Mouse (Mus musculus) liver, embryonic 12.5 days (tissue): ENCODE measurements around the gene Slc11a2. TPM values are rescaled to one million over a fixed set of nuclear protein-coding genes. Genes with fewer than 3 reads are reported as not detected.

Experiments used
- ATAC-seq: fragments of 200-750 bp; cut with Nextera tagmentation; 2 replicates; pipeline ENCODE4 v1.8.0; 2017; ENCODE audit warnings: moderate number of reproducible peaks, mild to moderate bottlenecking, moderate library complexity
- H3K27ac ChIP-seq: fragments of 300-500 bp; sonication (generic); 2 replicates; pipeline ENCODE4 v1.5.1; 2016; ENCODE audit warnings: mild to moderate bottlenecking
- H3K27me3 ChIP-seq: fragments of 300-500 bp; sonication (generic); replicated peaks from 2 replicates; pipeline ENCODE4 v1.6.1; 2016; ENCODE audit warnings: mild to moderate bottlenecking, moderate library complexity
- H3K36me3 ChIP-seq: fragments of 300-500 bp; sonication (generic); 2 replicates; pipeline ENCODE4 v1.6.1; 2016; ENCODE audit warnings: mild to moderate bottlenecking, moderate library complexity
- H3K4me1 ChIP-seq: fragments of 300-500 bp; sonication (generic); 2 replicates; pipeline ENCODE4 v1.6.1; 2016
- H3K4me2 ChIP-seq: fragments of 300-500 bp; sonication (generic); 2 replicates; pipeline ENCODE4 v1.6.1; 2016; ENCODE audit warnings: mild to moderate bottlenecking, moderate library complexity
- H3K4me3 ChIP-seq: fragments of 300-500 bp; sonication (generic); 2 replicates; pipeline ENCODE4 v1.5.1; 2016; ENCODE audit warnings: mild to moderate bottlenecking, moderate library complexity
- H3K9ac ChIP-seq: fragments of 300-500 bp; sonication (generic); 2 replicates; pipeline ENCODE4 v1.6.1; 2016; ENCODE audit warnings: mild to moderate bottlenecking, moderate library complexity
- H3K9me3 ChIP-seq: fragments of 300-500 bp; sonication (generic); replicated peaks from 2 replicates; pipeline ENCODE4 v1.6.1; 2016; ENCODE audit warnings: mild to moderate bottlenecking, moderate library complexity
- WGBS: fragments of 180-500 bp; shearing (Covaris S2); methylation state at CpG from one replicate; pipeline ENCODE4 v1.1.7; 2016; ENCODE audit not compliant: insufficient replicate concordance; 5-methylcytosine and 5-hydroxymethylcytosine counted together
- polyA plus RNA-seq: library from polyadenylated mRNA; unstranded; fragments of >200 nt; fragmentation: Nextera tagmentation; extraction: Ambion mirVana; gene quantifications from 2 replicates; pipeline ENCODE4 v1.2.1, GENCODE M21; 2016

Slc11a2 gene
- polyA plus RNA-seq, 1 experiment from 2014 or later, result 56.5 TPM

DNA sequence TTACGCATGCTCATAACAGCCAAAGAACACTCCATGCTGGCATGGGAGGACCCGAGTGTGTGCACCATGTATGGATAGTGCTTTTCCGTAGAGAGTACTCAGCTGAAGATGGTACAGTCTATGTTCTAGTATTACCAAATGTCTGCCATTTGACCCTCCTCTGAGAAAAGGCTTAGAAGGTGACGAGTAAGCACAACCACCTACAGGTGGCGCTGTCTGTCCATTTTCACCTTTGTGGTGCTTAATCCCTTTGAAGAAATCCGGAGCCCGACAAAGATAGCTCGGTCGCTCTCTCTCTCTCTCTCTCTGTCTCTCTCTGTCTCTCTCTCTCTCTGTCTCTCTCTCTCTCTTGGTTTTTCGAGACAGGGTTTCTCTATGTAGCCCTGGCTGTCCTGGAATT, 33.2 kb upstream of the Slc11a2 start:
- Histone ChIP-seq H3K4me1 (peaks cover 21% of the 10 kb centered on the region), H3K27me3 (no peaks in the 10 kb centered on the region), H3K9me3 (no peaks in the 10 kb centered on the region), H3K4me2 (peak overlapping the region; percentile 56; the same call in 1 of the 2 replicates), H3K9ac (no peak overlapping the region), H3K27ac (no peak overlapping the region), H3K36me3 (no peaks in the 10 kb centered on the region), H3K4me3 (no peak overlapping the region)
- no peak for ATAC-seq
- 30% methylated on average over 10 of the region's 10 CpGs for WGBS

DNA sequence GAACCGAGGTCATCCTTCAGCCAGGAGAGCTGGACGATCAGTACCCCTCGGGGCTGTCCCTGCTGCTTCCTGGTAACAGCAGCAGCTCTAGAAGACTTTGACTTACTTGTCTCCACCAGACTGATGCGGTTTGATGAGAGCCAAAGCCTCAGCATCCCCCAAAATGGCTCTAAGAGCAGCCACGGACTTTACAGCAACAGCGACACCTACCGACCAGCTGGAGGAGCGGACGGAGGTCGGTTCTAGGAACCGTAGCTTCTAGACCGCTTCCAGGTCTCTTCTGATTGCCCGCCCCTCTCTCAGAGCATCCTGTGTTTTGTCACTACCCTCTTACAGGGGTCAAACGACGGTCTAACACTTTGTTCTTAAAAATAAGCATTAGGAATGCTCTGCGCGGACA, 32.5 kb upstream of the Slc11a2 start:
- peak overlapping the region; percentile 56 for H3K4me2 ChIP-seq
- no peak overlapping the region for H3K9ac ChIP-seq
- no peak overlapping the region for H3K27ac ChIP-seq
- H3K27me3 ChIP-seq, result 0 out of 2 replicates have a peak, but pooled peaks cover 4% of the 10 kb centered on the region
- H3K4me3 ChIP-seq, result peak overlapping the region; percentile 19; the same call in 1 of the 2 replicates
- H3K4me1 ChIP-seq, result peaks cover 21% of the 10 kb centered on the region
- H3K36me3 ChIP-seq, result no peaks in the 10 kb centered on the region
- H3K9me3 ChIP-seq, result no peaks in the 10 kb centered on the region
- ATAC-seq, result peak; percentile 68
- WGBS, result 5% methylated on average over 17 of the region's 17 CpGs

DNA sequence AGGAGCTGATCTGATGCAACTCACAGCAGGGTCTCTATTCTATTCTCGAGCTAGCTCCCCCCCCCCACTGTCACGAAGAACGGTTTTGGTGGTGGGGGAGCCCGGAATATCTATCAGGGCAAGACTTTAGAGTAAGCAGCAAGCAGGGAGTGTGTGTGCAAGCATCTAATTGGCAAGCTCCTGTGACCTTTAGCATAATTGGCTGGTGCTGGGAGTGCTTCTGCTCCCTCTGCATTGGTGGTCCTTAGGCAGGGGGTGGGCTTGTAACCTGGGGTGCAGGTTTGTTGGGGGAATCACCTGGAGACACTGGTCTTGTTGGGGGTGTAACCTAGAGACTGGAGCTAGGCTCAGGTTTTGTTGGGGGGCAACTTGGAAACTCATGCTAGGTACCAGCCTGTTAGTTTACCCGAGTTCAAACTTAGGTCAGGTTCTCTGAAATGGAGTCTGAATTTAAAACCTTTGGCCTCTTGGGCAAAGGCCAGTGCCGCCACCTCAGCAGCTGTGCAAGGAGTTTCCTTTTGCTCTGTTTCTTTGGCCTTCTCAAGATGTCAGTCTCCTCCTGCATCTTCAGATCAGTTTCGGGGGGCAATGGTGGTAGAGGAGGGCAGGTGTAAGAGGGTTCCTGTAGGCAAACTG, 31.6 kb upstream of the Slc11a2 start:
- H3K36me3 ChIP-seq, result no peaks in the 10 kb centered on the region

DNA sequence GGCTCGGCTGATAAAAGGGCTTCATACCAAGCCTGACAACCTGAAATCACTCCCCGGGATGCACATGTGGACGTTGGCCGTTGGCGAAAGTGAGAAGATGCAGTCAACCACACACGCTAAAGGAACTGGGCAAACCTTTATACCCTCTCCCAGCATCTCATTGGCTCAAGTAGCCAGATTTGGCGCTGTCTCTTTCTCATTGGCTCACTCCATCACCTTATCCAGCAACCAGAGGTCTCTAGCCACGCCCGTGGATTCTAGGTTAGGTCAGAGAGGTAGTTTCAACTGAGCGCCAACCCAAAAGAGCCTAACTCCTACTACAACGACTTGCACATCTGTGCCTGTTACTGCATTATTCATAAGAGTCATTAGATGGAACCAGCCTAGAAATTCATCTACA, 27.6 kb upstream of the Slc11a2 start:
- Histone ChIP-seq H3K4me2 (no peak overlapping the region), H3K9me3 (no peaks in the 10 kb centered on the region), H3K36me3 (no peaks in the 10 kb centered on the region), H3K4me1 (peaks cover 5% of the 10 kb centered on the region), H3K4me3 (no peak overlapping the region), H3K27me3 (peaks cover 9% of the 10 kb centered on the region; the same call in 1 of the 2 replicates), H3K27ac (no peak overlapping the region), H3K9ac (no peak overlapping the region)
- 63% methylated on average over 11 of the region's 11 CpGs for WGBS
- no peak for ATAC-seq

More for the DNA sequence above, 31.6 kb upstream of the Slc11a2 start:
- peaks cover 21% of the 10 kb centered on the region for H3K4me1 ChIP-seq
- H3K9ac ChIP-seq, result no peak overlapping the region
- H3K27me3 ChIP-seq, result peaks cover 5% of the 10 kb centered on the region; the same call in 1 of the 2 replicates
- 69% methylated on average over 7 of the region's 7 CpGs for WGBS
- H3K4me3 ChIP-seq, result no peak overlapping the region
- H3K27ac ChIP-seq, result no peak overlapping the region
- H3K9me3 ChIP-seq, result no peaks in the 10 kb centered on the region
- no peak overlapping the region for H3K4me2 ChIP-seq
- no peak for ATAC-seq

DNA sequence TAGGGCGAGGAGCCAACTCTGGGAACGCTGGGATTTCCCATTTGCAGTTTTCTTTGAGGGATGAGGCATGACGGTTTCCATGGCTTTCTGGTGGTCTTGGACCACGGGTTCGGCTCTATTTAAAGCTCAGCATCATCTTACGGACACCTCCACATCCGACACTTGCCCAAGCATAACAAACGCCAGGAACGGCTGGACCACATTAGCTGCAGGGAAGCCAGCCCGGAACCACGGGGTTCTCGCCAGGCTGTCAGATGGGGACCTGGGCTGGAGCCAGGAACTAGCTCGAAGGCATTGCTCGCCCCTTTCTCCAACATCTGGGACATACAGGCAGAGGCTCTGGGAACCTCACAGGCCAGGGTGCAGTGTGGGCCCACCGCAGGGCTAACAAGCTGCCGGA, 26.4 kb upstream of the Slc11a2 start:
- Histone ChIP-seq H3K27me3 (peaks cover 9% of the 10 kb centered on the region; the same call in 1 of the 2 replicates), H3K36me3 (no peaks in the 10 kb centered on the region), H3K27ac (no peak overlapping the region), H3K4me1 (no peaks in the 10 kb centered on the region), H3K4me3 (no peak overlapping the region), H3K4me2 (no peak overlapping the region), H3K9ac (no peak overlapping the region), H3K9me3 (no peaks in the 10 kb centered on the region)
- ATAC-seq, result no peak
- WGBS, result 71% methylated on average over 16 of the region's 16 CpGs

DNA sequence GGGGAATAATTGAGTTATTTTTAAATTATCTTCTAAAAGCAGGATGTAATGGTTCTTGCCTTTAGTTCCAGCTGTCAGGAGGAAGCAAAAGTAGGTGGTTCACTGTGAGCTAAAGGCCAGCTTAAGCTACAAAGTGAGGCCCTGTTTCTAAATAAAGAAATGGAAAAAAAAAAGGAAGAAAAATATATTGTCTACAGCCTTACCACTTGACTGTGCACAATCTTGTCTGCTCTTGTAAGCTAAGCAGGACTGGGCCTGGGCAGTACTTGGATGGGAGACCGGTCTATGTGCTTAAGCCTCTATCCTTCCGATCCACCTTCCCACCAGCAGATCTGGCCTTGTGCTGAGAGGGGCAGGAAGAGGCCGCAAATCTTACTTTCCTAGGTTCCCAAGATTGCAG, 24.6 kb upstream of the Slc11a2 start:
- 86% methylated on average over 3 of the region's 3 CpGs for WGBS
- no peaks in the 10 kb centered on the region for H3K9me3 ChIP-seq
- H3K4me2 ChIP-seq, result no peak overlapping the region
- no peak overlapping the region for H3K9ac ChIP-seq
- ATAC-seq, result no peak
- H3K27me3 ChIP-seq, result peaks cover 9% of the 10 kb centered on the region; the same call in 1 of the 2 replicates
- H3K4me3 ChIP-seq, result no peak overlapping the region
- 0 out of 2 replicates have a peak, but pooled peaks cover under 1% of the 10 kb centered on the region for H3K4me1 ChIP-seq
- H3K36me3 ChIP-seq, result no peaks in the 10 kb centered on the region
- H3K27ac ChIP-seq, result no peak overlapping the region

DNA sequence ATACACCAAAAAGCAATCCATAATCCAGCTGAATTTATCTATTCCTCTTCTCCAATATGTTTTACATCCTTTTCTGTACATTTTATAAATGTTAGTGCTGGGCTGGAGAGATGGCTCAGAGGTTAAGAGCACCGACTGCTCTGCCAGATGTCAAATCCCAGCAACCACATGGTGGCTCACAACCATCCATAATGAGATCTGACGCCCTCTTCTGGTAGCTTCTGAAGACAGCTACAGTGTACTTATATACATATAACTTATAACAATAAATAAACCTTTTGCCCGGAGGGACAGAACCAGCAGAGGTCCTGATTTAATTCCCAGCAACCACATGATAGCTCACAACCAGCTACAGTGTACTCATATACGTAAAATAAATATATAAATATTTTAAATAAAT, 23.7 kb upstream of the Slc11a2 start:
- Histone ChIP-seq H3K4me2 (no peak overlapping the region), H3K4me1 (peaks cover 9% of the 10 kb centered on the region), H3K36me3 (no peaks in the 10 kb centered on the region), H3K4me3 (no peak overlapping the region), H3K27ac (no peak overlapping the region), H3K27me3 (peaks cover 9% of the 10 kb centered on the region; the same call in 1 of the 2 replicates), H3K9me3 (no peaks in the 10 kb centered on the region), H3K9ac (no peak overlapping the region)
- no peak for ATAC-seq
- 80% methylated on average over 4 of the region's 4 CpGs for WGBS

DNA sequence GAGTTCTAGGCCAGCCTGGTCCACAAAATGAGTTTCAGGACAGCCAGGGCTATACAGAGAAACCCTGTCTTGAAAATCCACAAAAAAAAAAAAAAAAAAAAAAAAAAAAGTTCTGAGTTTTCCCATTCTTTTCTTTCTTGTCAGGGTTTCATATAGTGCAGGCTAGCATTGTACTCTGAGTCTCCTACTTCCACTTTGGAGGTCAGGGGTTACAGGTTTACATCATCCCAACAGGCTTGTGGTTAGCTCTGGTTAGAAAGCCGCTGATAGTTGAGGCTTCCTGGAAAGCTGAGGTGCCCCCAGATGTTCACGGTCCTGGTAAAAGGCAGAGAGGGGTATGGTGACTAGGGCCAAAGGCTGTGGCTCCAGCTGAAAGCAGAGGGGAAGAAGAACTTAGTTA, 22.0 kb upstream of the Slc11a2 start:
- WGBS, result 15% methylated on average over 2 of the region's 2 CpGs
- no peaks in the 10 kb centered on the region for H3K36me3 ChIP-seq
- H3K4me3 ChIP-seq, result no peak overlapping the region
- peaks cover 18% of the 10 kb centered on the region for H3K4me1 ChIP-seq
- H3K4me2 ChIP-seq, result no peak overlapping the region
- H3K27me3 ChIP-seq, result peaks cover 4% of the 10 kb centered on the region; the same call in 1 of the 2 replicates
- no peak for ATAC-seq
- no peak overlapping the region for H3K27ac ChIP-seq
- H3K9me3 ChIP-seq, result no peaks in the 10 kb centered on the region
- no peak overlapping the region for H3K9ac ChIP-seq

DNA sequence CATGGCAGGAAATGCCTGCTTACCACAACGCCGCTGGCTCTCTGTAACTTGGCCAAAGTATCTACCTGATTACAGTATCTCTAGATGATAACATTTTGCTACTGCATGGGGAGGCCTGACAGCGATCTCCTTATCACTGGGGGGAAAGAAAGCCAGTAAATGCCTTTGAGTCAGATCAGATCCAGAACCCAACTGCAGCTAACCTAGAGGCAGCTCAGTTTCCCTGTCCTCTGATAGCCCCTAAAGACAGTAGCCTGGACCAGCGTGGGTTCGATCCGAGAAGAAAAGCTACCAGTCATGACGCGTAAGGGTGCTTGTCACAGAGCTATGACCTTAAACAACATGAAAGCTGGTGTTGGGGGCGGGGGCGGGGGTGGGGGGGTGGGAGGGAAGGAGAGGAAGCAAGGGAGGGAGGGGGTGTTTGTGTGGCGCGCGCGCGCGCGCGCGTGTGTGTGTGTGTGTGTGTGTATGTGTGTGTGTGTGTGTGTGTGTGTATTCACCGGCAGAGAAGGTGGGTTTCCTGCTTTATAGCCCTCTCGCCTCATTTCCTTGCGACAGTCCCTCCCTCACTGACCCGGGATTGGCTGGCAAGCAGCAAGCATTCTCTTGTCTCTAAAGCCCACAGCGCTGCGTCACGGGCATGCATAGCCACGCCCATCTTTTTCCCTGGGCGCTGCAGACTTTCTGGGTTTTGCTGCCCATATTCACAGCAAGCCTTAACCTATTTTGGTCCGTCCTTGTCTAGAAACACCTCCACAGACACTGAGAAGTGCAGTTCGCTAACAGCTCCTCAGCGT, 18.5 kb upstream of the Slc11a2 start:
- Histone ChIP-seq H3K27ac (peak overlapping the region; percentile 87), H3K9ac (peak overlapping the region; percentile 74), H3K4me2 (peak overlapping the region; percentile 79), H3K27me3 (no peaks in the 10 kb centered on the region), H3K4me3 (peak overlapping the region; percentile 65), H3K9me3 (no peaks in the 10 kb centered on the region), H3K4me1 (peaks cover 34% of the 10 kb centered on the region), H3K36me3 (no peaks in the 10 kb centered on the region)
- peak; percentile 92 for ATAC-seq
- under 1% methylated on average over 28 of the region's 31 CpGs for WGBS

DNA sequence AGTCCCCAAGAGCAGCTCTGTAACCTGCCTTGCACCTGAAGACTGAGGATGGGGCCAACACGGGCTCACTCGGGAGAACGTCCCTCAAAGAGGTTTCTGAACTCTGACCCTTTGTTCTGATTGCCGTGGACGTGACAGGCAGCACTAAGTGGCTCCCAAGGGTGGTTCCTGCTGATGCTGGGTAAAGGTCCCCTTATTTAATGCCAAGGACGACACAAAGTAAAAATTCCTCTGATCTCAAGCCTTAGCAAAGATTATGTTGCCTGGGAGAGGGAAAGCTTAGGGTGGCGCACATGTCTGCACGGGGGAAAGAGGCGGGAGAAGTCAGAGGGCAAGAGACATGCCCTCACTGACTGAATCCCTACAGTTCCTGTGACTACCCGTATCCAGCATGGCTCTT, 11.6 kb upstream of the Slc11a2 start:
- no peak for ATAC-seq
- 65% methylated on average over 10 of the region's 10 CpGs for WGBS

DNA sequence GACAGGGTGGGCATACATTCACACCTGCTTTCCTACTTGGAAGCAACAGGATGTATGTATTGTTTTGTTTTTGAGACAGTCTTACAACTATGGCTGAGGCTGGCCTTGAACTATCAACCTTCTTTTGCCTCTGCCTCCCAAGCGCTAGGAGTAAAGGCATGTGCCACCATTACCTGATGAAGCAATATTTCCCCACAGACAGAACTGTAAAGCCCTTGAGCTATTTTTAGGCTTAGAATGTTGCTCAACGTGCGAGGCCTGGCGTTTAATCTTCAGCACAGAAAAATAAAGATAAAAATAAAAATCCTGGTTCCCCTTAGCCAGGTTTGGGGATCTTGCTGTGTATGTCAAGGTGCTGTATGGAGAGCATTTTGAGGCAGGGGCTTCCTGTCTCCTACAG, 11.2 kb upstream of the Slc11a2 start:
- H3K27me3 ChIP-seq, result peaks cover 2% of the 10 kb centered on the region; the same call in 1 of the 2 replicates
- H3K4me3 ChIP-seq, result no peak overlapping the region
- H3K27ac ChIP-seq, result no peak overlapping the region
- H3K9ac ChIP-seq, result no peak overlapping the region
- H3K36me3 ChIP-seq, result no peaks in the 10 kb centered on the region
- peaks cover 34% of the 10 kb centered on the region for H3K4me1 ChIP-seq
- 65% methylated on average over 4 of the region's 4 CpGs for WGBS
- H3K9me3 ChIP-seq, result no peaks in the 10 kb centered on the region
- H3K4me2 ChIP-seq, result no peak overlapping the region
- ATAC-seq, result no peak

More for the DNA sequence above, 11.6 kb upstream of the Slc11a2 start:
- Histone ChIP-seq H3K27me3 (no peaks in the 10 kb centered on the region; the same call in 1 of the 2 replicates), H3K27ac (no peak overlapping the region), H3K9me3 (no peaks in the 10 kb centered on the region), H3K4me1 (peaks cover 34% of the 10 kb centered on the region), H3K36me3 (no peaks in the 10 kb centered on the region), H3K4me3 (no peak overlapping the region), H3K4me2 (no peak overlapping the region), H3K9ac (no peak overlapping the region)

DNA sequence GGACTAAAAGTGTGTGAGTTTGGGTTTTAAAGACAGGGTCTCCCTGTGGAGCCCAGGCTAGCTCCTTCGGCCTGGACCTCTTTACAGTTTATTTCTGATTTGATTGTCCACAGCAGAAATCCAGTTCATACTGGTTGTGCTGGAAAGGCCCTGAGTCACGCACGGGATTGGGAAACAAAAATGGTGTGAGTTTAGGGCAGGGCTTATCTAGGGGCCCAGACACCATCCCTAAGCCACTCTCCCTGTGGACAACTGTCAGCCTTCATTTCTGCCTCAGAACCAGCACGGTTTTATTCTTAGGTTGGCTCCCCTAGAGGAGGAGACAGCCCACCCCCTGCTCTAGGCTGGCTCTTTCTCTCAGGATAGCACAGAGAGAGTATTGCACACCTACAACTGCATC, 8.4 kb upstream of the Slc11a2 start:
- H3K9ac ChIP-seq, result 0 out of 2 replicates have a peak overlapping the region, but pooled peaks have one; percentile 0
- no peaks in the 10 kb centered on the region for H3K9me3 ChIP-seq
- peak overlapping the region; percentile 54 for H3K27ac ChIP-seq
- WGBS, result 34% methylated on average over 4 of the region's 4 CpGs
- no peaks in the 10 kb centered on the region for H3K36me3 ChIP-seq
- peak overlapping the region; percentile 12; the same call in 1 of the 2 replicates for H3K4me2 ChIP-seq
- peaks cover 18% of the 10 kb centered on the region for H3K4me1 ChIP-seq
- ATAC-seq, result peak; percentile 87
- peaks cover 4% of the 10 kb centered on the region; the same call in 1 of the 2 replicates for H3K27me3 ChIP-seq
- no peak overlapping the region for H3K4me3 ChIP-seq
